Mouse (Mus musculus) adrenal gland, adult 10 weeks (tissue): Measurements from ENCODE around the gene Mme. TPM values are rescaled to one million over a fixed set of nuclear protein-coding genes. Genes with fewer than 3 reads are reported as not detected.

Source experiments
- polyA plus RNA-seq: library from polyadenylated mRNA; stranded (reverse); fragments of 350-450 nt; fragmentation: Illumina TruSeq; extraction: RNeasy Lipid Tissue Mini Kit (QIAGEN cat#74804); gene quantifications from one replicate; pipeline ENCODE4 v1.2.3, GENCODE M21; 2014; ENCODE audit warnings: low read depth, low replicate concordance

The Mme gene
- polyA plus RNA-seq = 47.4 TPM

GRCm38 (mm10) chr3:63241099-63241587 lies at the start of gene Mme:
TSS of gene Mme (plus strand) at chr3:63241537.

Other genes starting within 250 kb of the Mme start
- not detected for gene Gm34302, start 242.3 kb downstream of the Mme start, polyA plus RNA-seq